Mouse (Mus musculus) midbrain, postnatal 0 days (tissue): ENCODE data around the gene Nr1h2. TPM values are rescaled to one million over a fixed set of nuclear protein-coding genes. Genes with fewer than 3 reads are reported as not detected.

Source experiments
- ATAC-seq: fragments of 200-750 bp; cut with Nextera tagmentation; 2 replicates; pipeline ENCODE4 v1.8.0; 2017; ENCODE audit warnings: moderate number of reproducible peaks, mild to moderate bottlenecking, moderate TSS enrichment, moderate library complexity; ENCODE audit not compliant: low FRiP score
- DNase-seq: peaks from one replicate; pipeline ENCODE4 v3.0.0-alpha.2; 2015; ENCODE audit warnings: low spot score
- H3K27ac ChIP-seq: fragments of 300-500 bp; sonication (generic); 2 replicates; pipeline ENCODE4 v1.5.1; 2014; ENCODE audit warnings: low read depth, mild to moderate bottlenecking, low read length, mixed read lengths
- H3K27me3 ChIP-seq: fragments of 300-500 bp; sonication (generic); 2 replicates; pipeline ENCODE4 v1.6.1; 2014; ENCODE audit warnings: low read length, control low read depth, mixed read lengths; ENCODE audit not compliant: insufficient read depth
- H3K36me3 ChIP-seq: fragments of 300-500 bp; sonication (generic); 2 replicates; pipeline ENCODE4 v1.6.1; 2014; ENCODE audit warnings: low read length, control low read depth, mixed read lengths; ENCODE audit not compliant: insufficient read depth
- H3K4me1 ChIP-seq: fragments of 300-500 bp; sonication (generic); 2 replicates; pipeline ENCODE4 v1.6.1; 2014; ENCODE audit warnings: mild to moderate bottlenecking, control low read depth, antibody characterized with exemption, low read length, mixed read lengths; ENCODE audit not compliant: insufficient read depth
- H3K4me2 ChIP-seq: fragments of 300-500 bp; sonication (generic); 2 replicates; pipeline ENCODE4 v1.6.1; 2014; ENCODE audit warnings: low read depth, mild to moderate bottlenecking, low read length, mixed read lengths; ENCODE audit not compliant: poor library complexity, severe bottlenecking
- H3K4me3 ChIP-seq: fragments of 300-500 bp; sonication (generic); 2 replicates; pipeline ENCODE4 v1.5.1; 2014; ENCODE audit warnings: low read depth, mild to moderate bottlenecking, low read length, moderate library complexity
- H3K9ac ChIP-seq: fragments of 300-500 bp; sonication (generic); replicated peaks from 2 replicates; pipeline ENCODE4 v1.6.1; 2014; ENCODE audit warnings: mild to moderate bottlenecking, low read length, moderate library complexity, mixed read lengths; ENCODE audit not compliant: poor library complexity, severe bottlenecking
- H3K9me3 ChIP-seq: fragments of 300-500 bp; sonication (generic); 2 replicates; pipeline ENCODE4 v1.6.1; 2016; ENCODE audit warnings: low read length, control low read depth
- CTCF ChIP-seq: IDR thresholded peaks from 2 replicates; pipeline ENCODE4 v1.5.1; 2016; ENCODE audit warnings: antibody characterized with exemption, mild to moderate bottlenecking
- WGBS: fragments of 180-500 bp; shearing (Covaris S2); extraction: QIAGEN DNeasy Blood & Tissue Kit; methylation state at CpG from one replicate; pipeline ENCODE4 v1.1.7; 2014; 5-methylcytosine and 5-hydroxymethylcytosine counted together
- polyA plus RNA-seq: library from polyadenylated mRNA; unstranded; fragments of >200 nt; fragmentation: Nextera tagmentation; extraction: Ambion mirVana; gene quantifications from 2 replicates; pipeline ENCODE4 v1.2.1, GENCODE M21; 2015
- total RNA-seq: library from RNA; depleted of rRNA; stranded (reverse); fragments of >200 nt; gene quantifications from 2 replicates; pipeline ENCODE4 v1.2.3, GENCODE M21; 2014

Nr1h2 gene
- total and polyA plus RNA-seq, 2 experiments from 2014 or later: 41.2 to 46.8 TPM

DNA sequence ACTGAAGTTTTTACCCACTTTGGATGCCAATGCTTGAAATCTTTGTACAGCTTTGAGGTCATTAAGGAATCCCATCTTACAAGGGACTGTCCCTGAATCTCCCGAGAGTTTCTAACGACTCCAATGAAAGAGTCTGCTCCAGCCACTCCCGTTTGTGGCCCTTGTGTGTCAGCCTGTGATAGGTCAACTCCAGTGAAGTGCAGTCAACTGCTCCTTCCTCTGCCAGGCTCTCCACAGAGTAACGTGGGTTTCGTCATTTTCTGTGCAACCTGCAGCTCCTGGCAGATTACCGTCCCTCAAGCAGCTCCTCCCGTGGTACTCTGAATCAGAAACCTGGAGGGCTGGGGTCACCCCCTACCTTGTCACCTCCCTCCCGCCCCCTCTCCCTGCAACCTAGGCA lies 9.5 kb upstream of the Nr1h2 start:
- Histone ChIP-seq H3K4me2 (no peak overlapping the region), H3K4me1 (no peaks in the 10 kb centered on the region), H3K9ac (no peak overlapping the region), H3K9me3 (no peaks in the 10 kb centered on the region), H3K27me3 (no peaks in the 10 kb centered on the region), H3K27ac (no peak overlapping the region), H3K4me3 (no peak overlapping the region), H3K36me3 (no peaks in the 10 kb centered on the region)
- DNase-seq (no peak), ATAC-seq (no peak)
- TF ChIP-seq CTCF: no peak
- WGBS: 51% methylated on average over 8 of the region's 8 CpGs

DNA sequence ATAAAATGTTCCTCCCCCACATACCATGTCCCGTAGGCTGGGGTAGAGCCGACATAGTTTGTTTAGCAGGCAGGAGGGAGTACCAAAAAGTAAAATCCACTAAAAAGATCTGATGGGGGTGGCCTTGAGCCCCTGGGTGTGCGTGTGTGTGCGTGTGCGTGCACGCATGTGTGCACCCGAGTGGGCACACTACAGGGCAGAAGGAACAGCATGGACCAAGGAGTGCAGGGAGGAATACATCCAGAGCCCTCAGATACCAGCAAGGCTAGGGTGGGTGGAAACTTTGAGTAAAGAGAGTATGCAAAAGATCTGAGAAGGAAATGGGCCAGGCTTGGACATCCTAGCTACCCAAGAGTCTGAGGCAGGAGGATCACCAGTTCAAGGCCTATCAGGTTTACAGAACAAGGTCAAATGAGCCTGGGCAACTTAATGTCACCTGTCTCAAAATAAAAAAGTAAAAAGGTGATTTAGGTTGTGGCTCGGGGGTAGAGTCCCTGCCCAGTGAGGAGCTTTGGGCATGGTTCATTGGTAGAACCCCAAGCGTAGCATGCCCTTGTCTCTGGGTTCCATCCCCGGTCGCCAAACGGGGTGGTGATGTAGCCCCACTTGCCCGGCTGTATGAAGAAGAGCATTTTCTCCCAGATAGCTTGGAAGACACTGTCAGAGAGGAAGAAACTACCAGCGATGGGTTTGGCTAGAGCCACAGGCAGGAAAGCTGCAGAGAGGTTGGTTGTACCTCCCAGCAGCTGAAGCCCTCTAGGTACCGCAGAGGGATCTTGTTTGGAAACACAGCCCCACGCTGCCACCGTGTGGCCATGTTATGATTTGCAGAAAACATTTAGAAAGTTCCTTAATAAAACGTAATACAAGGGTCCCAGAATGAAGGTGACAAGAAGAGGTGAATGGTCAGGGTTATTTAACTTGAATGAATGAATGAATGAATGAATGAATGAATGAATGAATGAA lies 7.0 kb upstream of the Nr1h2 start:
- no peaks in the 10 kb centered on the region for H3K27me3 ChIP-seq
- H3K4me2 ChIP-seq: no peak overlapping the region
- no peak overlapping the region for H3K4me3 ChIP-seq
- H3K4me1 ChIP-seq: no peaks in the 10 kb centered on the region
- no peak overlapping the region for H3K27ac ChIP-seq
- no peaks in the 10 kb centered on the region for H3K9me3 ChIP-seq
- DNase-seq (peak; percentile 90), ATAC-seq (0 out of 2 replicates have a peak, but pooled peaks have one; percentile 73)
- peak; percentile 91 for TF ChIP-seq CTCF
- no peak overlapping the region; the same call in 1 of the 2 replicates for H3K9ac ChIP-seq
- H3K36me3 ChIP-seq: no peaks in the 10 kb centered on the region
- WGBS: 52% methylated on average over 18 of the region's 18 CpGs

GRCm38 (mm10) chr7:44557629-44558028 lies 3.9 kb upstream of the Nr1h2 start:
- no peak for TF ChIP-seq CTCF
- no peak overlapping the region for H3K4me2 ChIP-seq
- no peak overlapping the region for H3K9ac ChIP-seq
- H3K4me1 ChIP-seq: 0 out of 2 replicates have a peak, but pooled peaks cover 4% of the 10 kb centered on the region
- WGBS: 71% methylated on average over 2 of the region's 2 CpGs
- H3K27me3 ChIP-seq: 0 out of 2 replicates have a peak, but pooled peaks cover 3% of the 10 kb centered on the region
- H3K27ac ChIP-seq: no peak overlapping the region
- H3K36me3 ChIP-seq: no peaks in the 10 kb centered on the region
- ATAC-seq (no peak), DNase-seq (no peak)
- no peaks in the 10 kb centered on the region for H3K9me3 ChIP-seq
- no peak overlapping the region for H3K4me3 ChIP-seq

- Histone ChIP-seq H3K4me1 (0 out of 2 replicates have a peak, but pooled peaks cover 6% of the 10 kb centered on the region), H3K27ac (peak overlapping the region; percentile 79), H3K27me3 (0 out of 2 replicates have a peak, but pooled peaks cover 3% of the 10 kb centered on the region), H3K36me3 (peaks cover 19% of the 10 kb centered on the region), H3K9ac (peak overlapping the region; percentile 34), H3K9me3 (no peaks in the 10 kb centered on the region), H3K4me3 (peak overlapping the region; percentile 72), H3K4me2 (peak overlapping the region; percentile 89)
- 3% methylated on average over 31 of the region's 32 CpGs for WGBS
- ATAC-seq (peak; percentile 69), DNase-seq (peak; percentile 90)
- TF ChIP-seq CTCF: no peak
These were observed 471 bp downstream of the Nr1h2 start for GRCm38 (mm10) chr7:44553196-44553764.

DNA sequence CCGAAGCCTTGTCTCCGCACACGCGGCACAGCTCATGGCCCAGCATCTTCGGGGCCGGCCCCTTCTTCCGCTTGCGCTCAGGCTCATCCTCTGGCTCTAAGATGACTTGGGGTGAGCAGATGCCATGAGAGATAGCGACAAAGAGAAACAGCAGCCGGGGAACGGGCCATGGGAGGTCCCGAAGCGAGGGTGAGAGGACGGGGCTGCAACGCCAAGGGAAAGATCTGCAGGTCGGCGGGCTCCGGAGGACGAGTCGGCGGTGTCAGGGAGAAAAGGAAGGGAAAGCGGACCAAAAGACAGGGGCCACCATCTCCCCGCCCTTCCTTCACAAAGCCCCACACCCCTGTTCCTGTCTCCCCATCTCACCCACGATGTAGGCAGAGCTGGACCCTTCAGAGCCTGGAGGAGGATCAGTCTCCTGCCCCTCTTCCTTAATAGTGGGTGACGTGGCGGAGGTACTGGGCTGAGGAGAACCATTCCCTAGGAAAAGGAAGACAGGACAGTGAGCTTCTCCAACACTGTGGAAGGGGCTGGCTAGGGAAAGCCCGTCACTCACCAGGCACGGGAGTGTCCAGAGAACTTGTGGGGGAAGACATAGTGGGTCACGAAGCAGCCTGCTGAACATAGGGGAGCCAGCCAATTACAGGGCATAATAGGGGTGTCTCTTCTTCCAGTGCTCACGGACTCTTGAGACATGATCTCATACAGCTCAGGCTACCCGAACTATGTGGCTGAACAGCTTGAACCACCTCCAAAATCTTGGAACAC lies 1.4 kb downstream of the Nr1h2 start:
- DNase-seq (no peak), ATAC-seq (no peak)
- Histone ChIP-seq H3K27ac (no peak overlapping the region), H3K4me1 (0 out of 2 replicates have a peak, but pooled peaks cover 13% of the 10 kb centered on the region), H3K4me3 (peak overlapping the region; percentile 72), H3K9me3 (no peaks in the 10 kb centered on the region), H3K9ac (no peak overlapping the region), H3K27me3 (0 out of 2 replicates have a peak, but pooled peaks cover 3% of the 10 kb centered on the region), H3K36me3 (peaks cover 19% of the 10 kb centered on the region), H3K4me2 (peak overlapping the region; percentile 89)
- no peak for TF ChIP-seq CTCF
- WGBS: 90% methylated on average over 31 of the region's 31 CpGs
